Mouse (Mus musculus): ENCODE data around the gene Nono. TPM values are rescaled to one million over a fixed set of nuclear protein-coding genes. Genes with fewer than 3 reads are reported as not detected.

Gene Nono
- polyA plus RNA-seq (2012; rRNA removed) = 89.2 and 104 TPM in 2 replicates

DNA sequence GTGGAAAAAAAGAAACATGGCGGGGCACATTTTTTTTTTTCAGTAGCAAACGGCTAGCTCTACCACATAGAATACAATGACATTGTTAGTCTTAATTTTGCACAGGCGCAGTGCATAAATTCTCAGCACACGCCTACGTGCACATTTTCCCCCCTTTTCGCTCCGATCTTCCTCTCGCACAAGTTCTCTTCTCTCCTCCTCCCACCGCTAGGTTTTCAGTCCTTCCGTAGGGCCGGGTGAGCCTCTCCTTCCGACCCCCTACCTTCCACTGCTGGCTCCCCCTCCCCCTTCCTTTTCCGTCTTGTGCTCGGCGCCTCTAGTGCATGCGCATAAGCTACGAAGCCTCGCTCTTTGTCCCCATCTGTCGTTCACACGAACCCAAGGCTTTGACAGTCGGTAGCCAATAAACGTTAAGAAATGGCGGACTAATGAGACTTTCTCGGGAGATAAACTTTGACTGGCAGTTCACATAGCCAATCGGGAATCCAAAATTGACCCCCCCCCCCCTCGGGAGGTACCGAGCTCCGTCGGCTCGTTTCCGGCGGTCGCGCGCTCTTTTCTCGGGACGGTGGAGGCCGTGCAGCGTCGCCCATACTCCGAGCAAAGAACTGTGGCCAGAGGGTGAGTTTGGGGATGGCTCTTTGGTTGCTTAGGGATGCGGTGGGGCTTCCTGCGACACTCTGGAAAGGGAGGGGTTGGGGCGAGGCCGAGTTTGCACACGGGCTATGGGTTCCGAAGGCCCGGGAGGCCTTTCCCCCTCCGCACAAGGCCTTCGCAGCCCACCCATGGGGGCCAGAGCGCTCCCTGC lies at the start of gene Nono:
Nono (plus strand) TSS at position 177 of the 808 bp plus-strand sequence.
- peak; percentile 75 for DNase-seq (ENCODE audit: low read depth, low spot score)
- WGBS = 19% methylated on average over 50 of the region's 51 CpGs

- DNase-seq (ENCODE audit: low read depth, low spot score) = no peak
- WGBS = 31% methylated on average over 1 of the region's 1 CpGs
Observed at GRCm38 (mm10) chrX:101379744-101380143, 49.4 kb upstream of the Nono start.

DNA sequence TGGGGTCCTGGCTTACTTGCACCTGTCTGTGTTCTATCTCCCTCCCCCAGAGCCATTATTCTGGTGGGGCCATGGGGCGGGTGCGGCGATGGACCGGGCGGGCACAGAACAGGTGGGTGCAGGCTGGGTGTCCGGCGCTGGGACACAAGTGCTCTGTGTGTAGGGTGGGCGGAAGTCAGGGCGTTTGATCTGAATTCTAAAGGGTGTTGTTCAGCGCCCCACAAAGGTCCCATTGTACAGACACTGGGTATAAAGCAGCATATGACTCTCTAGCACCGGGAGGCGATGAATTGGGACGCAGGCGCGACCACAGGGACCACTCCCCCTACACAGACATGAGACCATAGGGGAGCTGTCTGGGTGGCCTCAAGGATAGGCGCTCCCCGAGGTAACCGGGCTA lies 45.7 kb upstream of the Nono start:
- DNase-seq (ENCODE audit: low read depth, low spot score) = no peak
- WGBS = 49% methylated on average over 18 of the region's 18 CpGs

DNA sequence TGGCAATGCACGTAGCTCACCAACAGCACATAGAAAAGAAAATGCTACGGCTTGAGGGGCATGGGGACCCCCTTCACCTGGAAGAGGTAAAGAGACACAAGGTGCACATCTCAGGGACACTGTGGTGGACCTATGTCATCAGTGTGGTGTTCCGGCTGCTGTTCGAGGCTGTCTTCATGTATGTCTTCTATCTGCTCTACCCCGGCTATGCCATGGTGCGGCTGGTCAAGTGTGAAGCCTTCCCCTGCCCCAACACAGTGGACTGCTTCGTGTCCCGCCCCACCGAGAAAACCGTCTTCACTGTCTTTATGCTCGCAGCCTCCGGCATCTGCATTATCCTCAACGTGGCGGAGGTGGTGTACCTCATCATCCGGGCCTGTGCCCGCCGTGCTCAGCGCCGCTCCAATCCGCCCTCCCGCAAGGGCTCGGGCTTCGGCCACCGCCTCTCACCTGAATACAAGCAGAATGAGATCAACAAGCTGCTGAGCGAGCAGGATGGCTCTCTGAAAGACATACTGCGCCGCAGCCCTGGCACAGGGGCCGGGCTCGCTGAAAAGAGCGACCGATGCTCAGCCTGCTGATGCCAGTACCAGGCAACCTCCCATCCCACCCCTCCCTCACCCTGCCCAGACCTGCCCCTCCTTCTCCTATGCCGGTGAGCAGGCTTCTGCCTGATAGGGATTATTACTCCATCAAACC lies 44.5 kb upstream of the Nono start:
- 57% methylated on average over 32 of the region's 32 CpGs for WGBS

GRCm38 (mm10) chrX:101386222-101386621 lies 42.9 kb upstream of the Nono start:
- WGBS = 42% methylated on average over 4 of the region's 4 CpGs
- no peak for DNase-seq (ENCODE audit: low read depth, low spot score)

More for the DNA sequence above, 44.5 kb upstream of the Nono start:
- no peak for DNase-seq (ENCODE audit: low read depth, low spot score)

GRCm38 (mm10) chrX:101388866-101389537 lies 40.1 kb upstream of the Nono start:
- 60% methylated on average over 5 of the region's 5 CpGs for WGBS
- no peak for DNase-seq (ENCODE audit: low read depth, low spot score)

DNA sequence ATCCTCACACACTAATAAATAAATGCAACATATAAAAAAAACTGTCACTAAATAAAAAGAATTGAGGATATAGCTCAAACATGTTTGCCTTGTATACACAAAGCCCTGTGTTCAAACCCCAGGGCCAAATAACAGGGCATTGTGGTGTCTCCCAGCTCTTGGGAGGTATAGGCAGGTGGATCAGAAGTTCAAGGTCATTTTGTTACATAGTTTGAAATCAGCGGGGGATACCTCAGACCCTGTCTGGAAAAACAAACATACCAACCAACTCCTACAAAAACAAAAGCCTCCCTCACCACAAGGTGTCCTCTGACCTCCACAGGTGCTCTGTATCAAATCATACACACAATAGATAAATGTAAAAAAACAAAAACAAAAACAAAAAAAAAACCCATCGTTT lies 34.8 kb upstream of the Nono start:
- WGBS = 55% methylated on average over 2 of the region's 2 CpGs
- no peak for DNase-seq (ENCODE audit: low read depth, low spot score)

- WGBS = 58% methylated on average over 11 of the region's 11 CpGs
- no peak for DNase-seq (ENCODE audit: low read depth, low spot score)
Observed at GRCm38 (mm10) chrX:101396459-101396858, 32.7 kb upstream of the Nono start.

- 12% methylated on average over 34 of the region's 36 CpGs for WGBS
- DNase-seq (ENCODE audit: low read depth, low spot score) = no peak
Observed at GRCm38 (mm10) chrX:101418946-101419724, 10.0 kb upstream of the Nono start.

GRCm38 (mm10) chrX:101419725-101420699 lies 9.1 kb upstream of the Nono start:
- peak; percentile 39 for DNase-seq (ENCODE audit: low read depth, low spot score)
- WGBS = 19% methylated on average over 47 of the region's 54 CpGs

- WGBS = 39% methylated on average over 4 of the region's 4 CpGs
- DNase-seq (ENCODE audit: low read depth, low spot score) = no peak
Observed at GRCm38 (mm10) chrX:101420700-101421095, 8.4 kb upstream of the Nono start, which contains the start of gene Zmym3. Gene Zmym3, minus strand, starts transcription at chrX:101420849.

DNA sequence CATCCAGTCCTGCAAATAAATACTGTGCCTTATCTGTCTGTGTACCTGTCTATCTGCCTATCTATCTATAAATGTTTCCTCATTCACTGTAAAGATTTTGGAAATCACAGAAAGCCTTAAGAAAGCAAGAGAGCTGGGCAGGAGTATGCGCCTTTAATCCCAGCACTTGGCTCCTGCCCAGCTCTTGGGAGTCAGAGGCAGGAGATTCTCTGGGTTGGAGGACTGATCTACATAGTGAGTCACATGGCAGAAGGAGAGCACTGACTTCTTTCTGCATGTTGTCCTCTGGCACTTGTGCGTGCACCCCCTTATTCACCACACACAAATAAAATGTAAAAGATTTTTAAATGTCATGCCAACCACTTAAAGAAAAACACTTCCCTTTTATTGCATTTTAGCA lies 5.7 kb upstream of the Nono start:
- no peak for DNase-seq (ENCODE audit: low read depth, low spot score)
- WGBS = 82% methylated on average over 2 of the region's 2 CpGs

- DNase-seq (ENCODE audit: low read depth, low spot score) = no peak
- WGBS = 6% methylated on average over 1 of the region's 1 CpGs
Observed at GRCm38 (mm10) chrX:101427774-101428173, 1.3 kb upstream of the Nono start.

DNA sequence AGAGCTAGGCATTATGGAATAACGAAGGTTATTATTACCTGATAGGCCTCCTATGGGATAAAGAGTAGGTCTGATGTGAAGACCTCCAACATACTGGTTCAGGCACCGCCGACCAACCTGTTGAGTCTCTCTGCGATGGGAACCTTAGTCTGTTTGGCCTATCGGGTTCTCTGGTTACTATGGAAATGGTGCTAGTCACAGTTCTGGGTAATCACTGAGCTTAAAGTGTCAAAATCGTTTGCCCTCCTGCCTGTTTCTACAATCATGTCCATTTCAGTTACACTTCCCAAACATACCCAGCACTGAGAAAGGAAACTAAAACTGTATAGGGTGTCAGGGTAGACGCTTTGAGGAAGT lies 355 bp upstream of the Nono start:
- no peak for DNase-seq (ENCODE audit: low read depth, low spot score)
- WGBS = 32% methylated on average over 7 of the region's 7 CpGs

GRCm38 (mm10) chrX:101429976-101430375 lies 858 bp downstream of the Nono start:
- WGBS = 30% methylated on average over 14 of the region's 14 CpGs
- DNase-seq (ENCODE audit: low read depth, low spot score) = no peak

- no peak for DNase-seq (ENCODE audit: low read depth, low spot score)
- 68% methylated on average over 4 of the region's 4 CpGs for WGBS
Observed at GRCm38 (mm10) chrX:101448886-101449475, 19.9 kb downstream of the Nono start, which contains the start of gene Itgb1bp2. Gene Itgb1bp2, plus strand, starts transcription at chrX:101449088.

- no peak for DNase-seq (ENCODE audit: low read depth, low spot score)
- WGBS = 35% methylated on average over 1 of the region's 1 CpGs
Observed at GRCm38 (mm10) chrX:101451147-101451546, 22.0 kb downstream of the Nono start.

DNA sequence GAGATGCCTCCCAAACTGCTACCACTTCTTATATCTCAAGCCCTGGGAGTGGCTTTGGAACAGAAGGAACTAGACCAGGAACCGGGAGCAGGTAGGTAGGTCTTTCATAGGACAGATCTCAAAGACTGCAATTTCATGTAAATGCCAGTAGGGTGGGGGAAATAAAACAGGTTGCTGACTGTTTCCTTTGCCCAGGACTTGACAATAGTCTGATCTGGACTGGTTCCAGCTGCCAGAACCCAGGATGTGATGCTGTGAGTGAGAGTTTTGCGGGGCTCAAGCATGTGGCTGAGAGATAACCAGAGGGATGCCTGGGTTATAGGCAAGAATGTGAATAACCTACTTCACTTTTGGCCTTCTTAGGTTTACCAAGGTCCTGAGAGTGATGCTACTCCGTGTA lies 22.5 kb downstream of the Nono start:
- WGBS = 69% methylated on average over 3 of the region's 3 CpGs
- DNase-seq (ENCODE audit: low read depth, low spot score) = no peak
